Mouse (Mus musculus): Measurements from ENCODE around the gene Tsen15. TPM values are rescaled to one million over a fixed set of nuclear protein-coding genes. Genes with fewer than 3 reads are reported as not detected.

Gene Tsen15
- polyA plus RNA-seq, 1 experiment from 2014 or later: 44.8 TPM

DNA sequence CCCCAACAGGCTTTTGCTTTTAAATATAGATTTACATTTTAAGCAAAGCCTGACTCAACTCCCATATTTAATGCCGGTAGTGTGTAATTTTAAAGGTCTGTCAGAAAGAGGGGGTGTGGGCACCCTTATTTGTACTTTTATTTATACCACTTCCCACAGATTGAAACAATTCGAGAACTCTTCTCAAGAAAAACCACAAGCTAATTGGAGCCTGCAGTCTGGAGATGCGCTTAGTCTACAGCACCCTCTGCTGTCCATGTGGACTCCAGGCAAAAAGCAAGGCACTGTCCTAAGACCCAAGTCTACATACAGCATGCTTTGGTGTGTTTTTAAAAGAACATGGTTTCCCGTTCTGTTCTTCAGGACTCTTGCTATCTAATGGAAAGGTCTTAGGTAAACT lies 17.3 kb downstream of the Tsen15 start:
- H3K9ac ChIP-seq: no peak overlapping the region
- 0 out of 2 replicates have a peak, but pooled peaks cover 2% of the 10 kb centered on the region for H3K4me1 ChIP-seq
- no peak overlapping the region for H3K4me2 ChIP-seq (replicated peaks)
- H3K4me3 ChIP-seq: no peak overlapping the region
- no peak overlapping the region for H3K27ac ChIP-seq
- H3K27me3 ChIP-seq (replicated peaks): no peaks in the 10 kb centered on the region
- H3K9me3 ChIP-seq: no peaks in the 10 kb centered on the region
- H3K36me3 ChIP-seq: no peaks in the 10 kb centered on the region
- ATAC-seq (ENCODE audit: low FRiP score, low read depth): peak; percentile 25; the same call in 1 of the 2 replicates
- 44% methylated on average over 4 of the region's 4 CpGs for WGBS

GRCm38 (mm10) chr1:152368311-152369088 lies 18.0 kb downstream of the Tsen15 start:
- Histone ChIP-seq H3K4me3 (no peak overlapping the region), H3K9ac (no peak overlapping the region), H3K36me3 (no peaks in the 10 kb centered on the region), H3K9me3 (no peaks in the 10 kb centered on the region), H3K4me2 (replicated peaks) (no peak overlapping the region), H3K4me1 (0 out of 2 replicates have a peak, but pooled peaks cover 2% of the 10 kb centered on the region), H3K27me3 (replicated peaks) (no peaks in the 10 kb centered on the region), H3K27ac (no peak overlapping the region)
- 54% methylated on average over 13 of the region's 13 CpGs for WGBS
- ATAC-seq (ENCODE audit: low FRiP score, low read depth): no peak

DNA sequence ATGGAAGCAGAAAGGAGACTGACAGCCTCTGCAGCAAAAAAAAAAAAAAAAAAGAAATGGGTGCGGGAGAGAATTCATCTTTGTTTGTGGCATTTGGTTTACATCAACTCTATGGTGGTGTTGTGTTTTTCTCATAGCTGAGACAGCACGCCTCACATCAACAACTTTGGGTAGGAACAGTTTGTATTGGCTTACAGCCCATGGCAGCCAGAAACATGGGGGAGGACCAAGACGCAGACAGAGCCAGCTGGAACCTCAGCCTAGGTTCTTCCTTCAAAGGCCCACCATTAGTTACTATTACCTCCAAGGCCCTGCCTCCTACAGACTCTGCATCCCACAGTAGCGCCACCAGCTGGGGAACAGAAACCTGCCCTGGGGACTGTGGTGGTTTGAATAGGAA lies 29.8 kb downstream of the Tsen15 start:
- WGBS: 88% methylated on average over 4 of the region's 4 CpGs
- H3K4me1 ChIP-seq: no peaks in the 10 kb centered on the region
- no peak overlapping the region for H3K4me3 ChIP-seq
- H3K9me3 ChIP-seq: no peaks in the 10 kb centered on the region
- H3K4me2 ChIP-seq (replicated peaks): no peak overlapping the region
- H3K27me3 ChIP-seq (replicated peaks): no peaks in the 10 kb centered on the region
- H3K36me3 ChIP-seq: no peaks in the 10 kb centered on the region
- no peak overlapping the region for H3K9ac ChIP-seq
- no peak overlapping the region for H3K27ac ChIP-seq
- ATAC-seq (ENCODE audit: low FRiP score, low read depth): no peak

DNA sequence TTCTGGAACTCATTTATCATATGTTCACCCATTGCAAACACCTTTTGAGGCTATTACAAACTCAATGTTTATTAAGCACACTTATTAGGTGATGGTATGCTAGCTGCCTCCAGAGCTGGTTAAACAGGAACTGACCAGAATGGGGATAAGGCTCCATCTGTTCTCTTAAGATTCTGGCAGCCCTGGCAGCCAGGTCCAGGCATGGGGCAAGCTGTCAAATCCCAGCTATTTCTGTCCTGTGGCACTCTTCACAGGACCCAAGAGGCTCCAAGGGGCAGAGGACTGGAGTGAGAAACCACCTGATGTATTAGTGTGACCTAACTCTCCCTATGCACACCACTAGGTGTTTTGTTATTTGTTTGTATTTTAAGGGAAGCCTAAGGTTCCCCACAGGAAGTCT lies 38.5 kb downstream of the Tsen15 start:
- ATAC-seq (ENCODE audit: low FRiP score, low read depth): no peak
- Histone ChIP-seq H3K9ac (no peak overlapping the region), H3K4me2 (replicated peaks) (no peak overlapping the region), H3K27ac (no peak overlapping the region), H3K9me3 (no peaks in the 10 kb centered on the region), H3K36me3 (no peaks in the 10 kb centered on the region), H3K4me1 (no peaks in the 10 kb centered on the region), H3K27me3 (replicated peaks) (no peaks in the 10 kb centered on the region), H3K4me3 (no peak overlapping the region)

DNA sequence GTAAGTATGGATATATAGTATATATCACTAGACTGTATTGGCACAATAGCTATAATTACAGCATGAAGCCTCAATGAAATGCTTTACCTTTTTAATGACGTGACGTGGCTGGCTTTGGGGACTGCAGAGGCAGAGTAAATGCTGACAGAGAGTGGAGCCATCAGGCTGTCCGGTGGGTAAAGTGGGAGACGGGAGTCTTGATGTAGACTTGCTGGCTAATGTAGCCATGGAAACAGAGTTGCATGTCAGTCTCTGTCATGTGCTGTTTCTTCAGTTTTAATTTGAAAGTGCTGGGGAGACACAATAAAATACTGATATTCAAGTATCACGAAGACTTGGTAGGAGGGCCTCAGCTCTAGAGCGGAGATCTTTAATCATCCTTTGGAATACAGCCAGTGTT lies 62.5 kb downstream of the Tsen15 start:
- Histone ChIP-seq H3K36me3 (no peaks in the 10 kb centered on the region), H3K4me1 (no peaks in the 10 kb centered on the region), H3K27ac (no peak overlapping the region), H3K4me2 (replicated peaks) (no peak overlapping the region), H3K4me3 (no peak overlapping the region), H3K27me3 (replicated peaks) (no peaks in the 10 kb centered on the region), H3K9ac (no peak overlapping the region), H3K9me3 (no peaks in the 10 kb centered on the region)
- no peak for ATAC-seq (ENCODE audit: low FRiP score, low read depth)
- WGBS: 89% methylated on average over 6 of the region's 6 CpGs

Other genes with a start within 250 kb of the Tsen15 start
- 3.0 and 3.2 TPM in 2 replicates for gene Colgalt2, start 13.1 kb upstream of the Tsen15 start, polyA plus RNA-seq (2016; fragmentation: Nextera tagmentation; extraction: Ambion mirVana)